Mouse (Mus musculus) megakaryocyte, adult 5-6 weeks (primary cell): Measurements from ENCODE around the gene Gdf9. TPM values are rescaled to one million over a fixed set of nuclear protein-coding genes. Genes with fewer than 3 reads are reported as not detected.

ENCODE experiments used
- ATAC-seq: 2 replicates; pipeline ENCODE4 v1.8.0; 2016; ENCODE audit warnings: mild to moderate bottlenecking, inconsistent platforms; ENCODE audit not compliant: poor library complexity, severe bottlenecking
- total RNA-seq, 2 experiments: library from RNA; stranded (forward) in 1 of 2; stranded (reverse) in 1 of 2; fragments of 153-499, 151-499 nt in 1 of 2; fragments of 221-1000, 200-1000 nt in 1 of 2; gene quantifications; 2 replicates each; pipeline versions ENCODE4 v1.2.3 to v1.2.4; 2015 to 2017

The Gdf9 gene
- total RNA-seq, 2 experiments from 2014 or later: 0.54 to 5.7 TPM

DNA sequence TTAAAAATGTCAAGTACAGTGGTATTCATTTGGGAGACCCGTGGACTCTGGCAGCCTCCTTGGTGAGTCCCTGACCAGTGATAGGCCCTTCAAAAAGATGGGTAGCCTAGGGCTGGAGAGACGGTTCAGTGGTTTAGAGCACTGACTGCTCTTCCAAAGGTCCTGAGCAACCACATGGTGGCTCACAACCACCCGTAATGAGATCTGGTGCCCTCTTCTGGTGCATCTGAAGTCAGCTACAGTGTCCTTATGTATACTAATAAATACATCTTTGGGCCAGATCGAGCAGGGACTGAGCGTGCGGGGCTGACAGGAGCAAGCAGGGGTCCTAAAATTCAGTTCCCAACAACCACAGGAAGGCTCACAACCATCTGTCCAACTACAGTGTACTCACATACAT is 13.0 kb downstream of the Gdf9 start:
- no peak for ATAC-seq

GRCm38 (mm10) chr11:53445562-53445961 is 14.7 kb downstream of the Gdf9 start:
- no peak for ATAC-seq

DNA sequence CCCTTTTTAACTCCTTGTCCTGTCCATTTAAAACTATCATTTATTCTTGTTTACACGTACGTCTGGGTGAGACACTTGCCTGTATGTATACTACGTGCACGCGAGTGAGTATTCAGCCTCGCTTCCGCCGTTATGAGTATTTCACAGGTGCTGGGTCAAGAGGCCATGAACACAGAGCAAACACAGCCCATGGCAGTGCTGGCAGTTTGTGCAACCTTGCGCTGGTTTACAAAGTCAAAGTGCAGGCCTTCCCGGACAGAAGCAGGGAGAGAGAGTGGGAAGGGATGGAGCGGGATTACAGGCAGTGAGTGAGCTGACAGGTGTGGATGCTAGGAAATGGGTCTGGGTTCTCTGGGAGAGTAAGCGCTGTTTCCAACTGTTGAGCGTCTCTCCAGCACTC is 15.4 kb downstream of the Gdf9 start:
- ATAC-seq: no peak

DNA sequence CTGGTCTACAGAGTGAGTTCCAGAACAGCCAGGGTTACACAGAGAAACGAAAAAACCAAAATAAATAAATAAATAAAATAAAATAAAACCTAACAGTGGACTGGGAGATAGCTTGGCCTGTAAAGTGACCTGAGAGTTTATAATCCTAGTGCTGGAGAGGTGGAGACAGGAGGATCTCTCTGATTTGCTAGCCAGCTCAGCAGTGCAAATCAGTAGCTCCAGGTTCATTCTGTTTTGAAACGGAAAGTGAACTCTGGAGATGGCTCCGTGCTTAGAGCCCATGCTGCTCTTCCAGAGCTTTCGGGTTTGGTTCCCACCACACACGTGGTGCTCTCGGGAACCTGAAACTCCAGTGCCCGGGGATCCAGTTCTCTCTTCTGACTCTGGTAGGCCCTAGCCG is 17.2 kb downstream of the Gdf9 start:
- ATAC-seq: no peak

- no peak for ATAC-seq
Observed at GRCm38 (mm10) chr11:53448529-53448928, 17.7 kb downstream of the Gdf9 start.

GRCm38 (mm10) chr11:53450070-53450705 is 19.4 kb downstream of the Gdf9 start:
- no peak for ATAC-seq

- no peak for ATAC-seq
Observed at GRCm38 (mm10) chr11:53451361-53451760, 20.5 kb downstream of the Gdf9 start.

- ATAC-seq: no peak
Observed at GRCm38 (mm10) chr11:53452396-53452795, 21.6 kb downstream of the Gdf9 start.

DNA sequence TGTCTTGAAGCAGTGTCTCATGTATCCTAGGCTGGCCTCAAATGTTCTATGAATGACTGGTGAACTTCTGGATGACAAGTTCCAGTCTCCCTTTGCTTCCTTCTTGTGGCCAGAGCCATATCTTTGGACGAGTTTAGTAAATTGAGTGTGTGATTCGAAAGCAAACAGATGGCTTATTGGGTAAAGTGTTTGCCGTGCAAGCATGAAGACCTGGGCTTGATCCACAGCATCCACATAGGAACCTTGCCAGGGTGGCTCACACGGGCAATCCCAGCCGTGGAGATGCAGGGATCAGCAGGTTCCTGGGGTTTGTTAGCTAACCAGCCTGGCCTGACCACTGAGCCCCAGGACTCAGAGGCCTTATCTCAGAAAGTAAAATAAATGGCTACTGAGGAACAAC is 22.2 kb downstream of the Gdf9 start:
- ATAC-seq: no peak

GRCm38 (mm10) chr11:53456474-53457371 is 25.9 kb downstream of the Gdf9 start, which contains the start of the genes Gm10447 and Shroom1:
TSS of gene Gm10447 (minus strand) at chr11:53457110.
TSS of gene Shroom1 (plus strand) at chr11:53457205.
- ATAC-seq: peak; percentile 93

- 0 out of 2 replicates have a peak, but pooled peaks have one; percentile 28 for ATAC-seq
Observed at GRCm38 (mm10) chr11:53457372-53457954, 26.6 kb downstream of the Gdf9 start.

- ATAC-seq: no peak
Observed at GRCm38 (mm10) chr11:53458996-53459395, 28.2 kb downstream of the Gdf9 start.

DNA sequence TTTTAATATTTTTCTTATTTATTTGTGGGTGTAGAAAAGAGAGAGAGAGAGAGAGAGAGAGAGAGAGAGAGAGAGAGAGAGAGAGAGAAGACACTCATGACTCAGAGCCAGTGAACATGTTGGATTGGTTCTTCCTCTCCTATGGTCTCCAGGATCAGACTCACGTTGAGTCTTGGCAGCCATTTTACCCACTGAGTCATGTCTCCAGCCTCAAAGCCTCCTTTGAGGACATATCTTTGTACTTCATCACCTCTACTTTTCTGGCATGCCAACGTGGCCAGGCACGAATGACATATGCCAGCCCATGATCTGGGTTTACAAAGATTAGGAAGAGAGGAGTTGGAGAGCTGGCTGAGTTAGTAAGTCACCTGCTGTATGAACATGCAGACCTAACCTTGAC is 29.4 kb downstream of the Gdf9 start:
- ATAC-seq: no peak

- ATAC-seq: no peak
Observed at GRCm38 (mm10) chr11:53461727-53462126, 30.9 kb downstream of the Gdf9 start.

DNA sequence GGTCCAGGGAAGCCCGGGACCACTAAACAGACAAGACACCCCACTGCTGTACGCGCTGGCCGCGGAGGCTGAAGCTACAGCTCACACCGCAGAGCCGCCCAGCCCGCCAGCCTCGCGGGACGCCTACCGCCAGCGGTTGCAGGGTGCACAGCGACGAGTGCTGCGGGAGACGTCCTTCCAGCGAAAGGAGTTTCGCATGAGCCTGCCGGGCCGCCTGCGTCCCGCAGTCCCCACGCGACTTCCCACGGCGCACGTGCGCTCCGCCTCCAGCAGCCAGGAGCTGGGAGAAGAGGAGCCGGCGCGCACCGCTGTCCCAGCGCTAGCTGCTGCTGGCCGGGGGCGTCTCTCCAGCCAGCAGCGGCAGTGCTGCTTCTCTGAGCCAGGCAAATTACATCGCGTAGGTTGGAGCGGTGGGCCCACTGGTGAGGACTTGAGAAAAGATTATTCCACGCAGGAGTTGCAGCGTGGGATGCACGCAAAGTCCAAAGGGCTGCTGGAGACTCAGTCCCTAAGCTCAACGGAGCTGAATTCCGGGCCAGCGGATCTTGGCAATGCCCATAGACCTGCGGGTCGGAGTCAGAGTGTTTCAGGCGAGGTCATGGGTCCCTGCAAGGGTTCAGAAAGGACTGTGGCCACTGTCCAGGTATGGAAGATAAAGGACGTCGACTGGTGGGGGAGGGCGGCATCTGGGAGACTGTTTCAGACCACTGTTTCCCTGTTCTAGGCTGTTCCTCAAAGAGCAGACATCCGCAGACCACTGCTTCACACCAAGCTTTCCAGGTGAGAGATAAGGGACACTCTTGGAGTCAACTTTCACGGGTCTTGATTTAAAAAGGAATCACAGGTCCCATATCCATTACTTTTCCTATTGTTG is 33.0 kb downstream of the Gdf9 start:
- ATAC-seq: no peak

GRCm38 (mm10) chr11:53466231-53466971 is 35.6 kb downstream of the Gdf9 start:
- peak; percentile 54 for ATAC-seq

GRCm38 (mm10) chr11:53469294-53469967 is 38.6 kb downstream of the Gdf9 start:
- no peak for ATAC-seq

DNA sequence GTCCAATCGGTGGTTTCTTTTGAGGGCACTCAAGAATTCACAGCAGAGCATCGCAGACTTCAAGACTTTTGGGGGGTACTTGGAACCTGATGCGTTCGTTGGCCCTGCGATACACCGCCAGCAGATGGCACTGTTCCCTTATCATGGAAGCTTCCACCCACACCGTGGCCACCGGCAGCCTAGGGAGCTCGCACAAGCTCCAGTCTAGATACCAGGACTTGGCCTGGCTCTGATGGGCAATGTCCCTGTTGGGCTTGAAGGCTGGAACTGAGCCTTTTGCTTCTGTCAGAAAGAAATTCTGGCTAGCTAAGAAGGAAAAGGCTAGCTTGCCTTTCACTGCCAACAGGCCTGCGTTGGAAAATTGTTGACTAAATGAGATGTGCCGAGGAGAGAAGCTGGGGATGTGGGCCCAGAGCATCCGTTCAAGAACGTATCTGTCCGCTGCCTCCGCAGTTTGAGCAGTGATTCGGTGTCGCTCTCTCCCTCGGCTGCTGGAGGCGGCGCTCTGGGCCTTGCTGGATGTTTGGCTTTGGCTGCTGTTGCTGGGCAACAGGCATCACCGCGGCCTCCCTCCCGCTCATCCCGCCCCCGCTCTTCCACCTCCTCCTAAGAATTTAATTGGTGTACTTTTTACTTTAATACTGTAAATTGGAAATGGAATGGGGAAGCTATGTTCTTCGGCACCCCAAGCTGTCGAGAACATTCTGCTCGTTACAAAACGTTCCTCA is 39.3 kb downstream of the Gdf9 start, which contains the start of gene Gm9837:
Gene Gm9837 (minus strand): TSS at position 512 of the 728 bp plus-strand sequence.
- peak; percentile 95 for ATAC-seq

- no peak for ATAC-seq
Observed at GRCm38 (mm10) chr11:53472709-53473108, 41.9 kb downstream of the Gdf9 start.
